Mouse (Mus musculus) brown adipose tissue, adult 24 weeks (tissue): ENCODE measurements at regions not wholly inside any gene's neighbourhood (a gene's known extent, or its start where the extent isn't known, plus 50 kb on each side); places are given as distances from the start of the nearest gene placed in this dataset.

Experiments used
- H3K27ac ChIP-seq: fragments of 200-500 bp; replicated peaks from 2 replicates; pipeline ENCODE4 v1.5.1; 2012; ENCODE audit warnings: low read depth, mild to moderate bottlenecking, low read length
- H3K4me1 ChIP-seq: fragments of 200-500 bp; 2 replicates; pipeline ENCODE4 v1.6.1; 2012; ENCODE audit warnings: low read length, mixed read lengths; ENCODE audit not compliant: control insufficient read depth, insufficient read depth, insufficient read length
- H3K4me3 ChIP-seq: fragments of 200-500 bp; 2 replicates; pipeline ENCODE4 v1.5.1; 2012; ENCODE audit warnings: low read depth, mild to moderate bottlenecking, low read length, moderate library complexity; ENCODE audit not compliant: insufficient read depth

GRCm38 (mm10) chr6:139391307-139391706 lies 110.5 kb downstream of the Rergl start:
- H3K4me3 ChIP-seq, result no peak overlapping the region
- H3K27ac ChIP-seq, result no peak overlapping the region
- no peaks in the 10 kb centered on the region for H3K4me1 ChIP-seq

DNA sequence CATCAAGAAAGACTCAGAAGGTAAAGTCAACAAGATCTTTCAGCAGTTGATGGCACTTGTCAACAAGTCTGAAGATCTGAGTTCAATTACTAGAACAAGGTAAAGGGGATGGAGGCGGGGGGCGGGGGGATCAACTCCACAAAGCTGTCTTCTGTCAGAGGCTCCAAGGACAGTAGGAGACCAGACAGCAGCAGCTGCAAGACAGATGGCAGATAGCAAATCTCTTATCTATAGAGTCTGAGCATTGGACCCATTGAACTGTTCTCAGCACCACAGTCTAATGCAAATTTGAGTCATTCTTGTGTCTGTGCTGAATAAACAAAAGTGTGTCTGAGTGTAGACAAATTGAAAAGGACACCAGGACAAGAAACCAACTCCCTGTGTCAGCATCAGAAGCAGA lies 150.8 kb downstream of the Rergl start:
- Histone ChIP-seq H3K4me3 (no peak overlapping the region), H3K4me1 (no peaks in the 10 kb centered on the region), H3K27ac (no peak overlapping the region)

GRCm38 (mm10) chr6:139325226-139325625 lies 176.6 kb downstream of the Rergl start:
- Histone ChIP-seq H3K27ac (no peak overlapping the region), H3K4me3 (no peak overlapping the region), H3K4me1 (no peaks in the 10 kb centered on the region)

- H3K4me1 ChIP-seq, result no peaks in the 10 kb centered on the region
- H3K27ac ChIP-seq, result no peak overlapping the region
- H3K4me3 ChIP-seq, result no peak overlapping the region
These were observed 194.1 kb downstream of the Rergl start for GRCm38 (mm10) chr6:139307651-139308050.

DNA sequence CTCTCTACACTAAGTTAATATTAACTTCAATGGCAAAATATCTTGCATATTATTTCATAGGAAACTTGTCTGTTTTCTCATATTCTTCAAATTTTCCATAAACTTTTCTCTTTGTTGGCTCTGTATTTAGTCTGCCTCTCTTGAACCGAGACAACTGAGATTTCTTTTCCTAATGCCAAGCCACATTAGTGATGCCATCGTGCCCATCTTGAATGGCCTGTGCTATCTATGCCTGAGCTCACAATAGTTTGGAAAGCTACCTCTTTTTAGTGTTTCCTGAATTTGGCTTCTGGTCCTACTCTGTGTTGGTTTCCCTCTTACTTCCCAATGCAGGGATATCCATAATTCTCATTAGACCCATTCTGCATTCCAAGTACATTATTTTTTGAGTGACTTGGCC lies 197.5 kb downstream of the Rergl start:
- Histone ChIP-seq H3K4me3 (no peak overlapping the region), H3K27ac (no peak overlapping the region), H3K4me1 (no peaks in the 10 kb centered on the region)

DNA sequence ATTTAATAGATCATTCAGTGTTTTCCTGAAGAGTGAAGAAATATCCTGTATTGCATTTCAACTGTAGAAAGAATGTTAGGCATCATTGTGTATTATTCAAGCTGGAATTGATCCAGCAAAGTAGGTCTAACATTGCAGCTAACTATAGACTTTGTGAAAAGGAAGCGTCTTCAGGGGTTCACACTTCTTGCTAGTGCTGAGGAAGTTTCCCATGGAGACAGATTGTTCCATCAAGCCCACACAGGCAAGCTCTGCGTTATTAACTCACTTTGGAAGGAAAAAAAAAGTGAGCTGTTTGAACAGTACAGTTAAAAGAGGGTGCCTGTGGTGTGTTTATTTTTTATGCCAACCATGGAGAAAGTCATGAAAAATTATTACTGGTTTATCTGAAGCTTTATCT lies 206.1 kb downstream of the Rergl start:
- no peak overlapping the region for H3K27ac ChIP-seq
- H3K4me1 ChIP-seq, result no peaks in the 10 kb centered on the region
- no peak overlapping the region for H3K4me3 ChIP-seq

GRCm38 (mm10) chr6:139279093-139279492 lies 222.7 kb downstream of the Rergl start:
- Histone ChIP-seq H3K4me1 (no peaks in the 10 kb centered on the region), H3K27ac (no peak overlapping the region), H3K4me3 (no peak overlapping the region)

DNA sequence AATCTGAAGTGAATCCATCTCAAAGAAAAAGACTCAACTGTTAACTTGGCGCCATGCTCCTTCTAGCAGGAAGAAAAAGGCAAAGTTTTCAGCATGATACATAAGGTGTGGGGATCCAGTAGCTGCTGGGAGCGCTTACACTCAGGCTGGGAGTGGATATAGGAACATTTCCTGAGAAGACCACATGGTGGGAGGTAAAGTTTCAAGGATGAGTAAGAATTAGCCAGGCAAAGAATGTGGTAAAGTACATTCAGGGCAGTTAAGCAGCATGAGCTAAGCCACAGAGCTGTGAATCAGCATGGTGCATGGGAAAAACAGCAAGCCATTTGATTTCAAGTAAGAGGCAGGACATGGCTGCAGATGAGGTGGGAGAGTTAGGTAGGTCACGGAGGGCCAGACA lies 226.3 kb downstream of the Rergl start:
- Histone ChIP-seq H3K4me3 (no peak overlapping the region), H3K4me1 (no peaks in the 10 kb centered on the region)

DNA sequence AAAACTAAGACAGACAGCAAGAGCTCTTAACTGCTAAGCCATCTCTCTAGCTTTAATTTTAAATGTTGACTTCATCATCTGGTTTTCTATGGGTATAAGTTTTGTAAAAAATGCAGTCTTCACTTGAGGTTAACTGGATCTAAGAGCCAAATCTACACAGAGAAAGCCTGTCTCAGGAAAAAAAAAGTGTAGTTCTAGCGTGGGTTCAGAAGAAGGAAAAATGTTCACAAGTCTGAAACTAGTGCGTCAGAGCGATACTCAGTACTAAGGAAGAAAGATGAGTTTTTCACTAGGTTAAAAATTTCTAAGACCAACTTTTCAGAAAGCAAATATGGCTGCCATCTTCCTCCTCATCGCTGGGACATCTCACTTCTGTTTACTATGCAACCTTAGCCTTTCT lies 248.1 kb downstream of the Rergl start:
- no peak overlapping the region for H3K4me3 ChIP-seq
- no peak overlapping the region for H3K27ac ChIP-seq
- no peaks in the 10 kb centered on the region for H3K4me1 ChIP-seq

More for the DNA sequence above, 226.3 kb downstream of the Rergl start:
- no peak overlapping the region for H3K27ac ChIP-seq

DNA sequence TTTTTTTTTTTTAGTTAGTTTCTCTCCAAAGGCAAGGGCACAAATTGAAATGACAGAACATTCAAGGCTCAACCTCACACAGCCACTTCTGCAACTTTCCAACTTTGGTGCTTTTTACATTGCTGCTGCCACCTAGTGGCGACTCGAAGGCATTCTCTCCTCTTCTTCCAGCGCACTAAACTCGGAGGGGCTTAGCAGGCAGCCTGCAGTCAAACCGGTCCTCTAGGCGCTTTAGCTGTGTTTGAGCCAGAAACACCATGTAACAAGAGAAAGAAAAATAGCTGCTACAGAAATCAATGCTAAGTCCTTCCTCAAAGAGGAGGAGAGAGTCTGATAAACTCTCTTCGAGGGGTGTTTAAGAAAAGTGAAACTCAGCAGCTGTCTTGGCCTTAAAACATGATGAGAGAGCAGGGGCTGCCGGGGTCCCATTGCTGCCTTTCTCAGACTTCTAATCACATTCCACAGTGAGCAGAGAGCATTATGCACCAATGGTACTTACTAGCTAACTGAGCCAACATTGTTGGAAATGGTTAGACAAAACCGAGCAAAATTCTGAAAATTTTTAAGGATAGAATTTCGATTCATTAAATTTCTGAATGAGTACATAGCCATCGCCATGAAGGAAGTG lies 252.7 kb downstream of the Rergl start:
- H3K4me3 ChIP-seq, result peak overlapping the region; percentile 3; the same call in 1 of the 2 replicates
- H3K27ac ChIP-seq, result no peak overlapping the region
- H3K4me1 ChIP-seq, result no peaks in the 10 kb centered on the region

DNA sequence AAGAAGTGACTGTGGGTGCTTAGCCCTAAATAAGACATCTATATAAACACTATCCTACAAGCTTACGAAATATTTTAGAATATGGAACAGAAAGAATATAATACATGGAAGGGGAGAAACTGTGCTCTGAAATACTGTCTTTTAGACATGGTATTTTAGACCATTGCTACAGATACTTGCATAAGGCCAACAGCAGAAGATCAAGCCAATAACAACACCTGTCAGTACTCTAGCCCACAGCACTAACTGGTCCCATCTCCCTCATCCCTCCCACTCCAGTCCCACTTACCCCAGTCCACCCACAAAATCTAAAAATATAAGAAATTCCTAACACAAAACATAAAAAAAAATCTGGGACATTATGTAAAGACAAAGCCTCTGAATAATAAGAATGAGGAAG lies 275.6 kb downstream of the Rergl start:
- Histone ChIP-seq H3K27ac (no peak overlapping the region), H3K4me3 (no peak overlapping the region), H3K4me1 (no peaks in the 10 kb centered on the region)

DNA sequence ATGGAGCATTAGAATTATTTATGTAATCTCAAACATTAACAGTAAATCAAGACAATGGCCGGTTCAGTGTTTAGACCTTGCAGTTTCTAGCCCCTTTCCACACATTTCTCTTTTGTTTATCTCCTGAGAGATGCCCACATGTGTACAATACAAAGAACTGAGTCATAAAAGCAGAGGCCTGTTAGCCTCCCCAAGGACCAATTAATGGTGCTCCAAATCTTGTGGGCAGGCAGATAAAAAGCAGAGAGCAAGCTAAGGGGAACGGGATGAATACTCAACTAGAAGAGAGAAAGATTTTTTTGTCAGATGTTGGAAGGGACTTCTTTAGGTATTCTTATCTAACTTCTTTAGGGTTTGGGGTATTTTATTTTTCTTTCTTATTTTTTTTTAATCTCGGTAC lies 287.3 kb downstream of the Rergl start:
- Histone ChIP-seq H3K4me3 (no peak overlapping the region), H3K27ac (no peak overlapping the region), H3K4me1 (no peaks in the 10 kb centered on the region)

DNA sequence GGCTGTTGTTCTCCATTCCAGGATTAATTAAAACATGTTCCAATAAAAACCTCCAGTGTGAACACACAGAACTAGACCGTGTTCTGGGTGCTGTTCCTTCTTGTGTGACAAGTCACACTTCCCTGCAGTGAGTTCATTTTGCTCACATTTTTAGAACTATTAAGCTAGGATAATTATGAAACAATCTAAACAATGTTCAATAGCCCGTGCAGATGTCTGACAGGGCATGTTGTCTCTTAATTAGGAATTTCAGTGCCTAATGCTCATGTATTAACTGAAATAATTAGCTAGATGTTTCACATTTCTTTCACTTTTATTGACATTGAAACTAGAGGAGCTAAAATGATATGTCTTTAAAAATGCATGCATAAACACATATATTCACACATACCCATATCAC lies 291.5 kb downstream of the Rergl start:
- Histone ChIP-seq H3K4me1 (no peaks in the 10 kb centered on the region), H3K4me3 (no peak overlapping the region), H3K27ac (no peak overlapping the region)

- no peak overlapping the region for H3K27ac ChIP-seq
- H3K4me1 ChIP-seq, result no peaks in the 10 kb centered on the region
- no peak overlapping the region for H3K4me3 ChIP-seq
These were observed 303.2 kb downstream of the Rergl start for GRCm38 (mm10) chr6:139198601-139199000.

DNA sequence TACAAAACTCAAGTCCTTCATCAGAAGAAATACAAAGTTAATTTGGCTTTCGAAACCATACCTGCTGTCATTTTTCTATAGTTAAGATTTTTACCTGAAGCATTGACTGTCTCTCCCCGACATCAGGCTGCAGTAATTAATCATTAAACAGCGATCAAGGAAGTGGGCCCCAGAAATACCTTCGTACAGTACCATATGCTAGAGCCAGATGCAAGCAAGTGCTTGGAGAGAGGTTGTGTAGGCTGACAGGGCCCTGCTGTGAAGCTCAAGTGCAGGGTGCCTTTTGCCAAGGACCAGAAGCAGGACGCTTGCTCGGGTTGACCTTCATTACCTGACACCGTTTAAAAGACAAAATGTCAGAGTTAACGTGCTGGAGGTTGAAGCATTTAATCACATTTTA lies 315.3 kb downstream of the Rergl start:
- H3K27ac ChIP-seq, result no peak overlapping the region
- H3K4me3 ChIP-seq, result no peak overlapping the region
- H3K4me1 ChIP-seq, result no peaks in the 10 kb centered on the region

GRCm38 (mm10) chr6:139160352-139160751 lies 341.4 kb downstream of the Rergl start:
- no peaks in the 10 kb centered on the region for H3K4me1 ChIP-seq
- no peak overlapping the region for H3K27ac ChIP-seq
- no peak overlapping the region for H3K4me3 ChIP-seq

GRCm38 (mm10) chr6:139159741-139160140 lies 342.0 kb downstream of the Rergl start:
- no peak overlapping the region for H3K27ac ChIP-seq
- H3K4me1 ChIP-seq, result no peaks in the 10 kb centered on the region
- H3K4me3 ChIP-seq, result no peak overlapping the region
